Mouse (Mus musculus) lung, postnatal 0 days (tissue): ENCODE measurements around the gene Acadvl. TPM values are rescaled to one million over a fixed set of nuclear protein-coding genes. Genes with fewer than 3 reads are reported as not detected.

ENCODE experiments used
- ATAC-seq: fragments of 200-750 bp; cut with Nextera tagmentation; 2 replicates; pipeline ENCODE4 v1.8.0; 2017; ENCODE audit warnings: moderate library complexity
- DNase-seq: peaks from one replicate; pipeline ENCODE4 v3.0.0-alpha.2; 2016; ENCODE audit warnings: low spot score
- H3K27ac ChIP-seq: fragments of 300-500 bp; sonication (generic); 2 replicates; pipeline ENCODE4 v1.5.1; 2014; ENCODE audit warnings: antibody characterized with exemption, mild to moderate bottlenecking, low read length, mixed read lengths
- H3K27me3 ChIP-seq: fragments of 300-500 bp; sonication (generic); replicated peaks from 2 replicates; pipeline ENCODE4 v1.6.1; 2014; ENCODE audit warnings: low read length, mixed read lengths; ENCODE audit not compliant: insufficient read depth
- H3K36me3 ChIP-seq: fragments of 300-500 bp; sonication (generic); 2 replicates; pipeline ENCODE4 v1.6.1; 2014; ENCODE audit warnings: low read length, mixed read lengths; ENCODE audit not compliant: insufficient read depth
- H3K4me1 ChIP-seq: fragments of 300-500 bp; sonication (generic); 2 replicates; pipeline ENCODE4 v1.6.1; 2014; ENCODE audit warnings: antibody characterized with exemption, low read depth, low read length, mixed read lengths; ENCODE audit not compliant: insufficient read depth
- H3K4me2 ChIP-seq: fragments of 300-500 bp; sonication (generic); replicated peaks from 2 replicates; pipeline ENCODE4 v1.6.1; 2014; ENCODE audit warnings: low read depth, mild to moderate bottlenecking, low read length, moderate library complexity, mixed read lengths
- H3K4me3 ChIP-seq: fragments of 300-500 bp; sonication (generic); 2 replicates; pipeline ENCODE4 v1.5.1; 2014; ENCODE audit warnings: low read depth, low read length
- H3K9ac ChIP-seq: fragments of 300-500 bp; sonication (generic); replicated peaks from 2 replicates; pipeline ENCODE4 v1.6.1; 2014; ENCODE audit warnings: low read depth, mild to moderate bottlenecking
- H3K9me3 ChIP-seq: fragments of 300-500 bp; sonication (generic); 2 replicates; pipeline ENCODE4 v1.6.1; 2016; ENCODE audit warnings: low read length, mixed read lengths
- CTCF ChIP-seq: IDR thresholded peaks from 2 replicates; pipeline ENCODE4 v1.5.1; 2016; ENCODE audit warnings: antibody characterized with exemption, mild to moderate bottlenecking
- EP300 ChIP-seq: IDR thresholded peaks from 2 replicates; pipeline ENCODE4 v1.6.1; 2016; ENCODE audit warnings: antibody characterized with exemption, mild to moderate bottlenecking, control low read depth
- WGBS: fragments of 180-500 bp; shearing (Covaris S2); extraction: QIAGEN DNeasy Blood & Tissue Kit; methylation state at CpG from one replicate; pipeline ENCODE4 v1.1.7; 2014; 5-methylcytosine and 5-hydroxymethylcytosine counted together
- microRNA counts: library from miRNA; unstranded; fragments of <30 nt; microRNA quantifications from one replicate; lab custom pipeline; 2015
- microRNA-seq: library from miRNA; unstranded; fragments of <30 nt; microRNA quantifications from one replicate; pipeline ENCODE4, GENCODE M21; 2016
- polyA plus RNA-seq: library from polyadenylated mRNA; unstranded; fragments of >200 nt; fragmentation: Nextera tagmentation; extraction: Ambion mirVana; gene quantifications from 2 replicates; pipeline ENCODE4 v1.2.1, GENCODE M21; 2015

Gene Acadvl
- polyA plus RNA-seq, 1 experiment from 2014 or later, result 92.0 TPM

DNA sequence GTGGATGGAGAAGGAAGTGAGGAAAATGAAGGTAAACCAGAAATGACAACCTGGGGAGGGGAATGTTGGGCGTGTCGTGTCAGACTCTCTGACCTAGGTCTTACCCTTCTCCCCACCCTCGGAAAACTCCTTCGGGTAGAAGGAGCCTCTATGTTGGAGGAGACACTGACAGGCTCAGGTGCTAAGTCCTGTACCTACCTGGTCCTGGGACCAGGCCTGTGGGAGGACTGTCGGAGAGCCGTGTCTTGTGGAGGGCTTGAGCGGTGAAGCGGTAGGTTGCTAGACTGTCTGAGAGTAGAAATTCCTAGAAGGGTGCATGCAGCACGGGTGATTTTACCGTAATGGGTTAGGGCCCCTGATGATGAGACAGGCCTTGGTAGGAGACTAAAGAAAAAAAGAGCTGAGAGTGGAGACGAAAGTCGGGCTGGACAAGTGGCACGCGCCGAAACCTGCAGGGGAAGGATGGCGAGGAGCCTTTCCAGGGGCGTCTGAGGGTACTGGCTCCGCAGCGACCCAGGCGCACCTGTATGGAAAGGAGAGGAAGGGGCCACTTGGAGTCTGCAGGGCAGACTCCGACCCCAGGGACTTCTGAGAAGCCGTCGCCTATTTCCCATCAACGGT, 50.5 kb downstream of the Acadvl start, which contains the start of gene Cldn7:
Gene Cldn7, plus strand, starts transcription at position 130 of the 621 bp plus-strand sequence.
- H3K4me2 ChIP-seq, result peak within 1 kb of the TSS; percentile 64
- 9% methylated on average over 23 of the region's 24 CpGs for WGBS

DNA sequence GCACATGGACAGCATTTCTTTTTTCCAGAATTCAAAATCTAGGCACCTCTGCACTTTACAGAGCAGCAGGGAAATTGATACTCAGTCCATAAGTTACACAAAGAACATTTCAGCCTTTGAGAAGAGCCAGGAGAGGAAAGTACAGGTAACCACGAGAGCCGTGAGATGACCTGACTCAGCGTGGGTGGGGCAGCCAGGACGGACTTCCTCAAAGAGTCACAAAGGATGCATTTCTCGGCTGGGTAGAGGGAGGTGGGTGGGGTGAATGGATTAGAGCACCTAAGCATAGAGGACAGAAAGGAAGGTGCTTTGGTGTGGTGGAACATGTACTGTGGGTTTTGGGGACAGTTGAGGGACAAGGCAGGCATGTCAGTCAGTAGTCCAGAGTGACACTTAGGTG, 53.4 kb downstream of the Acadvl start:
- H3K36me3 ChIP-seq, result no peaks in the 10 kb centered on the region
- DNase-seq (no peak), ATAC-seq (no peak)
- TF ChIP-seq CTCF, result no peak
- no peak for TF ChIP-seq EP300
- 32% methylated on average over 5 of the region's 5 CpGs for WGBS
- H3K9me3 ChIP-seq, result no peaks in the 10 kb centered on the region
- H3K4me2 ChIP-seq, result no peak overlapping the region
- no peaks in the 10 kb centered on the region for H3K4me1 ChIP-seq
- H3K9ac ChIP-seq, result no peak overlapping the region
- no peak overlapping the region for H3K27ac ChIP-seq
- peaks cover 16% of the 10 kb centered on the region for H3K27me3 ChIP-seq
- H3K4me3 ChIP-seq, result no peak overlapping the region

More for the DNA sequence above, 50.5 kb downstream of the Acadvl start, which contains the start of gene Cldn7:
- Histone ChIP-seq H3K27me3 (peaks cover 16% of the 10 kb centered on the region), H3K9me3 (no peaks in the 10 kb centered on the region), H3K27ac (peak within 1 kb of the TSS; percentile 87), H3K4me1 (no peaks in the 10 kb centered on the region), H3K9ac (peak within 1 kb of the TSS; percentile 50), H3K4me3 (peak within 1 kb of the TSS; percentile 49), H3K36me3 (peaks cover 7% of the 10 kb centered on the region; the same call in 1 of the 2 replicates)
- no peak for DNase-seq
- no peak for TF ChIP-seq CTCF
- no peak for TF ChIP-seq EP300
- ATAC-seq, result 0 out of 2 replicates have a peak, but pooled peaks have one; percentile 13

DNA sequence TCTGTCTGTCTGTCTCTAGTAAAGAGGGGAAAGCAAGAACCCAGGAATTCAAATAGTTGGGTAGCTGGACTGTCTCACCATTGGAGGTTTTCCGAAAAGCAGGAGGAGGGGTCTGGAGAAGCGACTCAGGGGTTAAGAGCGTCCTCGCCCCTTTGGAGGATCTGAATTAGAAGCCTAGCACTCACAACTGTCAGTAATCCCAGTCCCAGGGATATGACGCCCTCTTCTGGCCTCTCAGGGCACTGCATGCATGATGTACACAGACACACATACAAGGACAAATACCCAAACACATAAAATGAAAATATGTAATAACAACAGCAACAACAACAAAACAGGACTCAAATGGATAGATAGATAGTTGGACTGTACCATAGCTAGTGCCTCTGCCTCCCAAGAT, 54.6 kb downstream of the Acadvl start:
- no peak overlapping the region for H3K4me2 ChIP-seq
- no peak overlapping the region for H3K27ac ChIP-seq
- peaks cover 10% of the 10 kb centered on the region for H3K27me3 ChIP-seq
- ATAC-seq (no peak), DNase-seq (no peak)
- TF ChIP-seq EP300, result no peak
- peak; percentile 67 for TF ChIP-seq CTCF
- 26% methylated on average over 5 of the region's 5 CpGs for WGBS
- no peaks in the 10 kb centered on the region for H3K9me3 ChIP-seq
- H3K36me3 ChIP-seq, result no peaks in the 10 kb centered on the region
- H3K4me1 ChIP-seq, result no peaks in the 10 kb centered on the region
- H3K9ac ChIP-seq, result no peak overlapping the region
- H3K4me3 ChIP-seq, result no peak overlapping the region

MicroRNAs within 50 kb of the gene (microRNA counts, 519-probe panel; counts per million panel counts)
- not detected for microRNA mmu-miR-324-3p (lab: Ali Mortazavi, UCI)
- 4,029 counts per million, percentile 36 among the panel's probes with 10 or more counts for microRNA mmu-miR-324-5p (lab: Ali Mortazavi, UCI)

Small RNA genes within 50 kb of the gene (microRNA-seq; reads per million reads assigned to microRNA genes)
- gene Gm44349 (not detected), gene Mir324 (1,853 reads per million, percentile 81 among the genes with 10 or more reads in this experiment)

Other genes with a start within 250 kb of the Acadvl start
- gene Zbtb4, start 249.5 kb downstream of the Acadvl start, polyA plus RNA-seq, result 6.6 and 7.6 TPM in 2 replicates
- 15.6 and 16.2 TPM in 2 replicates for gene Chrnb1, start 219.5 kb downstream of the Acadvl start, polyA plus RNA-seq
- 0.57 and 0.95 TPM in 2 replicates for gene Fgf11, start 213.6 kb downstream of the Acadvl start, polyA plus RNA-seq
- 14.3 and 14.9 TPM in 2 replicates for gene Tmem102, start 209.8 kb downstream of the Acadvl start, polyA plus RNA-seq
- not detected in 2 replicates for gene Gm39566, start 200.1 kb downstream of the Acadvl start, polyA plus RNA-seq
- not detected in 2 replicates for gene Spem2, start 196.9 kb downstream of the Acadvl start, polyA plus RNA-seq
- not detected in 2 replicates for gene Spem1, start 193.2 kb downstream of the Acadvl start, polyA plus RNA-seq
- 2.9 and 3.9 TPM in 2 replicates for gene Nlgn2, start 177.6 kb downstream of the Acadvl start, polyA plus RNA-seq
- 365 and 395 TPM in 2 replicates for gene Tmem256, start 176.9 kb downstream of the Acadvl start, polyA plus RNA-seq
- 107 and 114 TPM in 2 replicates for gene Plscr3, start 169.0 kb downstream of the Acadvl start, polyA plus RNA-seq
- gene Tnk1, start 156.7 kb downstream of the Acadvl start, polyA plus RNA-seq, result 6.1 and 7.6 TPM in 2 replicates
- not detected in 2 replicates for gene Tmem95, start 137.4 kb downstream of the Acadvl start, polyA plus RNA-seq
- gene Kctd11, start 134.0 kb downstream of the Acadvl start, polyA plus RNA-seq, result 10.1 and 11.4 TPM in 2 replicates
- 1.5 and 1.7 TPM in 2 replicates for gene Acap1, start 119.9 kb downstream of the Acadvl start, polyA plus RNA-seq
- gene 2810408A11Rik, start 114.4 kb downstream of the Acadvl start, polyA plus RNA-seq, result 6.4 and 7.0 TPM in 2 replicates
- 3.8 and 3.9 TPM in 2 replicates for gene Neurl4, start 114.3 kb downstream of the Acadvl start, polyA plus RNA-seq
- 53.0 and 59.1 TPM in 2 replicates for gene Gps2, start 101.5 kb downstream of the Acadvl start, polyA plus RNA-seq
- 758 and 815 TPM in 2 replicates for gene Eif5a, start 93.5 kb downstream of the Acadvl start, polyA plus RNA-seq
- 1.00 and 1.1 TPM in 2 replicates for gene Ybx2, start 79.6 kb downstream of the Acadvl start, polyA plus RNA-seq
- 3.7 and 4.3 TPM in 2 replicates for gene Slc2a4, start 67.2 kb downstream of the Acadvl start, polyA plus RNA-seq
- 212 and 230 TPM in 2 replicates for gene Cldn7, start 50.6 kb downstream of the Acadvl start, polyA plus RNA-seq
- gene Ctdnep1, start 34.3 kb downstream of the Acadvl start, polyA plus RNA-seq, result 23.7 and 24.7 TPM in 2 replicates
- gene Elp5, start 32.9 kb downstream of the Acadvl start, polyA plus RNA-seq, result 65.9 and 72.1 TPM in 2 replicates
- 624 and 645 TPM in 2 replicates for gene Gabarap, start 24.3 kb downstream of the Acadvl start, polyA plus RNA-seq
- 57.5 and 61.3 TPM in 2 replicates for gene Phf23, start 19.6 kb downstream of the Acadvl start, polyA plus RNA-seq
- gene Dvl2, start 14.8 kb downstream of the Acadvl start, polyA plus RNA-seq, result 14.6 and 15.1 TPM in 2 replicates
- gene Dlg4, start 1.5 kb upstream of the Acadvl start, polyA plus RNA-seq, result 2.0 and 2.1 TPM in 2 replicates
- 0.81 TPM in 2 replicates for gene Asgr1, start 38.7 kb upstream of the Acadvl start, polyA plus RNA-seq
- not detected in 2 replicates for gene Asgr2, start 77.2 kb upstream of the Acadvl start, polyA plus RNA-seq
- gene Mgl2, start 114.9 kb upstream of the Acadvl start, polyA plus RNA-seq, result 0.90 and 1.2 TPM in 2 replicates
- gene Clec10a, start 140.8 kb upstream of the Acadvl start, polyA plus RNA-seq, result 0.54 and 0.70 TPM in 2 replicates
- 7.9 TPM in 2 replicates for gene Slc16a11, start 197.3 kb upstream of the Acadvl start, polyA plus RNA-seq
- 4.5 and 6.0 TPM in 2 replicates for gene Slc16a13, start 205.7 kb upstream of the Acadvl start, polyA plus RNA-seq
- gene Bcl6b, start 214.4 kb upstream of the Acadvl start, polyA plus RNA-seq, result 19.2 and 31.6 TPM in 2 replicates
- gene 0610010K14Rik, start 222.5 kb upstream of the Acadvl start, polyA plus RNA-seq, result 115 and 118 TPM in 2 replicates
- 11.0 and 15.3 TPM in 2 replicates for gene Gm21988, start 224.4 kb upstream of the Acadvl start, polyA plus RNA-seq
- 462 and 484 TPM in 2 replicates for gene Rnasek, start 224.4 kb upstream of the Acadvl start, polyA plus RNA-seq
- 5.8 and 7.0 TPM in 2 replicates for gene Alox12, start 239.9 kb upstream of the Acadvl start, polyA plus RNA-seq